Mouse (Mus musculus): ENCODE results near the gene Bcar1.

DNA sequence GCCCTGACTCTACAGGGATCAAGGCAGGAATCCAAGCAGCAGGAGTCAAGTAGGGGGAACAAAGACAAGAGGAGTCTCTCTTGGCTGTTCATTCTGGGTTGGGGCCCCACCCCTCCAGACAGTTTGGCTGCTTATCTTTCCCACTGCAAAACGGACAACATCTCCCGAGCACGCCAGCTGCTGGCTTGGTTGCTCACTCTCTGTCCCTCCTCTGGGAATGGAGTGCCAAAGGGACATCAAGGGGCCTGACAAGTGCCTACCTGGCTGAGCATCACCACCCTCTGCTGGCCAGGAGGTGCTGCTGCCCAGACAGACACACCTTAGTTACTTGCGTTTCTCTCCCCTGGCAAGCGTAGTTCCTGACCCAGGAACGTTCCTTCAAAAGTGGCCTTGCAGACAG lies 25.7 kb downstream of the Bcar1 start:
- no peak for TF ChIP-seq POLR2A (IDR thresholded peaks at IDR 0.05; ENCODE audit: borderline replicate concordance, control insufficient read depth, low read depth, low read length)
- TF ChIP-seq CTCF (IDR thresholded peaks at IDR 0.05; ENCODE audit: control insufficient read depth, insufficient read depth, low read length): no peak
